Mouse (Mus musculus) frontal cortex, postnatal 25 days (tissue): ENCODE measurements around the gene Gcnt3.
"Not testable (repeated sequence)": the region's sequence is repeated elsewhere in the genome, so short reads cannot be mapped to it uniquely, and the experiment has no call there.

Experiments
- DNase-seq, 2 experiments: peaks; one replicate each; pipeline ENCODE4 v3.0.0; 2022; ENCODE audit warnings: low spot score in 2 of 2

Gene Gcnt3

DNA sequence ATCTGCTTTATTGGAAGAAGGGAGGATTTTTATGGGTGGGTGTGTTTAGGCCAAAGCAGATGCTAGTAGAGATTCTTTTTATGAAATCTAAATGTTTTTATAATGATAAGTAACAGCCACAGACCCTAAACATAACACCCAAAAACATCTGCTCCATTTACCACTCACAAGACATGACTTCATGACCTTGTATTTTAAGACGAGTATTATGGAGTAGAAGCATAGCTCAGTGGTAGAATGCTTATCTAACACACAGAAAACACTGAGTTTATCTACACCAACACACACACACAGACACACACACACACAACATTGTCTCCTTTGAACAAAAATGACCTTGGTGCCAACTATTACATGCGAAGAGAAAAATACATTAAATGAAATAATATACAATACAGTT lies 7.0 kb upstream of the Gcnt3 start:
- no peak for DNase-seq

DNA sequence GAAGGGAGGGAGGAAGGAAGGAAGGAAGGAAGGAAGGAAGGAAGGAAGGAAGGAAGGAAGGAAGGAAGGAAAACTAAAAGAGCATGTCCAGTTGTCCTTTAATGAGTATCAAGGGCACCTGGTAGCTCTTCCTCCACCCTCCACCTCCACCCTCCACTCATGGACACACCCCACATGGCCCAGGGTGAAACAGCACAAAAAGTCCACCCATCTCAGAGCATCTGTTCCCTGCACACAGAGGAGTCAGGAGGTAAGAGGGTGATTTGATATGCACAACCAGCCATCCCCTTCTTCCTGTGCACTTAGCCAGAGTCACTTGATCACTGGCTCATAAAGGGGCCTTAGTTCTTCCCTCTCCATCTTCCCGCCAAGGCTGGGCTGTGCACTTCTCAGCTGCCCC lies 5.0 kb upstream of the Gcnt3 start:
- no peak for DNase-seq

DNA sequence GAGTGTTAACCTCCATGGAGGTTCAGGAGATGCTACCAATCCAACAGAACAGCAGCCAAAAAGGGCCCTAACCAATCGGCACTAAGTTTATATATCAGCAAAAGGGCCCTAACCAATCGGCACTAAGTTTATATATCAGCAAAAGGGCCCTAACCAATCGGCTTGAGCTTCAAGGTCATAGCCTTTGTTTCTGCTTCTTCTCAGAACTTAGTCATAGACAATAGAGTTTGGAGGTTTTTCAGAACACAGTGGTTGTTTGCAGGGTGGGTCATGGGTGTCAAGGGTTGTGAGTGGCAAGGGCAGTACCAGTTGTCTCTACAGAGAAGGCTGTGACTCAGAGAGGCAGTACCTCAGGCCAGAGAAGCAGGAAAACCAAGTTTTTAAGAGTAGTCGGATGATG lies 4.2 kb upstream of the Gcnt3 start:
- no peak for DNase-seq

DNA sequence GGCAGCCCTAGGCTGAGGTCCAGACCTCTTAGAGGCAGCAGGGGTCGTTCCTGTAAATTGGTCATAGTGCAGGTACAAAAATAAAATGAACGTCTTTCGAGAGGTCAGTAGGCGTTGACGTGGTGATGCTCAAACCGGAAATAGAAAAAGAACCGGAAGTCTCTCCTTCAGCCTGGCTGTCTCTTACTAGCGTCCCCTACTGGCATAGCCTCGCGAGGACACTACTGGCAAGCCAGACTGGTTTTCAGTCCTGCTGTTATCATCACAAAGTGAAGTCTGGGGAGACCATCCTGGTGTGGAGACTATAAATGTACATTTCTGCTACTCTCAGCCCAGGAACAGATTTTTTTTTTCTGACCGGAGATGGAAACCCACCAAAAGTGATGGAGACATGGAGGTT lies 2.7 kb upstream of the Gcnt3 start:
- no peak for DNase-seq

DNA sequence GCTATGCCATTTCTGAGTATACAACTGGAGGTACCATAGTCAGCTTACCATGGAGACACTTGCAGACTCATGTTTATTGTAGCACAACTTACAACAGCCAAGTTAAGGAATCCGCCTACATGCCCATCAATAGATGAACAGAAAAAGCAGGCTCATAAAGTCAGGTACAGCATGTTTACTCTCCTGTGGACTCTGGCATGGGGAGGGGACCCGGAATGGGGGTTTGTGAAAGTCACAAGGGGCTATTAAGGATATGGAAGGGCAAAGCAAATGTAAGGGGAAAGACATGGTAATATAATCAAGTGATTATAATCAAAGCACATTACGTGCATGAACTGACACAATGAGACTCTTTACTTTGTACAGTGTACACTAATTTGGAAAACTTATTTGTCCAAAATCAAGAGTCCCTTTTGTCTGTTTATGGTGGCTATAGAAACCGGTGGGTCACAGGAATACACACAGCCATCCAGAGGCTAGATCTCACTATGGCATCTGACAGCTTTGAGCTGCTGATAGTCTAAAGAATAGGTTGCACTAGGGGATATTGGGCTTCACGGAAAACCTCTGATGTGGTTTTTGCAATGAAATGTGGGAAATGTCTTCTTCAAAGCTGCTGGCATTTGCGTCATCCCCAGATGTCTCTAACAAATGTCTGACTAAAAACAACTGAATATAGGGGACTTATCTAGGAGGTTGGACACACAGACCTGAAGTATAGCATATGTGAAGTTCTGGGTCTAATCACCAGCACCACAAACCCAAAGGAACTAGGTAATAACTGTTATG lies 1.9 kb upstream of the Gcnt3 start:
- no peak for DNase-seq

DNA sequence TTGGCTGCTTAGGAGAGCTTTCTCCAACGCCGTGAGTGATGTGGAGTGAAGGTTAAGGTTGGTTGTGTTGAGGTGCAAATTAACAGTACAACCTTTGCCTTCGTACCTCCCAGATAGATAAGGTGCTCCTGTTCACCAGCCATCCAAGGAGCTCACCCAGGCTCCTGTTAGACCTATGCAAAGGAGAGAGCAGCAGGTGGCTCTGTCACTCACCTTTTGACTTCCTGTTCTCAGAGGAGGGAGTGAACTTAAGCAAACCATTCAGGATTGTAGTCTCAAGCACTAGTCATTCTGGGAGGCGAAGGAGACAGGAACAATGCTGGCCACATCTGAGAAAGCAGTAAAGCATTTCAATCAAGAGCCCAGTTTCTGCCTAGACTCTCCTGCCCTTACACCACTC lies 1.2 kb downstream of the Gcnt3 start:
- no peak for DNase-seq

DNA sequence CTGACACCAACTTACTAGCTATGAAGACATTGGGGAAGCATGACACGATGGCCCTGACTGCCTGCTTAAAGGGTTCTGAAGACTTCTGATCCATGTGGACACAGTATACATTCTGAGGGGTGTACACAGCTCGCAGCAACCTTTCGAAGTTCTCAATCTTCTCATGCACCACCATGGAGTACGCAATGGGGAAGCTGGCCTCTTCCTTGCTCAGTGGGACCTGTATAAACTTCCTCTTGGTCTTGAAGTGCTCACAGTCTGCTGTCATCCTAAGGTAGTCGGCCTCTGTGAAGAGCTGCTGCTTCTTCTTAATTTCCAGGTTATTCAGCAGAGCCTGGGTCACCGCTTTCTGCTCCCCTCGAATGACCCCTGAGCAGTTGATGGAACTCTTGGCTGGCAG lies 3.2 kb downstream of the Gcnt3 start:
- DNase-seq: no peak

DNA sequence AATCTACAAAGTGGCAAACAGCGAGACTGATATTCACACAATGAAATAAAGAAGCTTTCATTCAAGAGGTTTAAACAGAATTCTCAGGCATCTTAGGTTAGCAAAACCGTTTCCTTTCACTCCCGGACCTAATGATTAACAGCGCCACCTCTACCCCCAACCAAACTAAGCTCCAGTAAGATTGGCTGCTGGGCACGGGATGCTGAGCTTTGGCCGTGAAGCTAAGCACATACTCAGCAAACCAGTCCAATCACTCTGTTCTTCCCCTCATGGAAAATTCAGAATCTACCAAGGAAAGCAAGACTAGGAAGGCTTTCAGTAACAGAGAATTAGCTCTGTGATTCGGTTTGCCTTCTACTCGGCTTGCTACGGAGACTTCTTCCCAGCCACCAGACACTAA lies 4.8 kb downstream of the Gcnt3 start:
- no peak for DNase-seq

DNA sequence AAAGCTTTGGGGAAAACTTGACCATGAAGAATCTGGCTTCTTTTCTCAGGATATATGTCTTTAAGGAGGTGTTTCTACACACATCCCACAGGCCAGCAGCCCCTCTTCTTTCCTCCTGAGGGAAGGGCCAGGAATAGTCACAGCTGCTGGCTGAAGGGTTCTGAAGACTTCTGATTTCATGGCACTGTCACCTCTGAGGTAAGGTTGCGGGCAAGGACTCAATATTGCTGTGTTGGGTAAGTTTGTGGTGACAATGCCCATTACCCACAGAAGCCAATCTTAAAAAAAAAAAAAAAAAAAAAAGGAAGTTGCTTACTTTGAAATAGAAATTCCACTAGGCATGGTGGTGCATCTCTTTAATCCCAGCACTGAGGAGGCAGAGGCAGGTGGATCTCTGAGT lies 5.7 kb downstream of the Gcnt3 start:
- DNase-seq: no peak

DNA sequence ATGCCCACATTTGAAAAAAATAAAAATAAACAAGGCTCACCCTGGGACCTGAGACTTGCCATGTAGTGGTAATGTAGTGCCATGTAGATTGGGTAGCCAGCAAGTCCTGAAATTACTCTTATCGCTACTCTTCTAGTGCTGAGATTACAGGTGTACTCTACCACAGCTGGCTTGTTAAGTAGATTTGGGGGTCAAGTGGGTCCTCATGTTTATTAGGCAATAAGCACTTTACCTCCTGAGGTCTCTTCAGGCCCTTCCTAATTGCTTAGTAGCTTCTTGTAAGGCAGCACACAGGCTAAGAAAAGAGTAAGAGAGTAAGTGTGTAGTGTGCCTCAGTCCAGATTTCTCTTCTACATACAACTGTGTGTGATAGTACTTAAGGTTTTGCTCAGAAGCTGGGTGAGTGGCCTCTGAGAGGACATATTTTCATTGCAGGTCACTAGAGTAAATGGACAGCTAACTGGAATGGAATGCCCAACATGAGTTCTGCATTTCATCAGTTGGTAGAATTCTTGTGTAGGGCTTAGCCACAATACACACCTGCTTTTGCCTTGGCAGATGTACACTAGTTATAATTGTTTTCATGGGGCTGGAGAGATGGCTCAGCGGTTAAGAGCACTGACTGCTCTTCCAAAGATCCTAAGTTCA lies 12.4 kb downstream of the Gcnt3 start:
- DNase-seq: no peak

DNA sequence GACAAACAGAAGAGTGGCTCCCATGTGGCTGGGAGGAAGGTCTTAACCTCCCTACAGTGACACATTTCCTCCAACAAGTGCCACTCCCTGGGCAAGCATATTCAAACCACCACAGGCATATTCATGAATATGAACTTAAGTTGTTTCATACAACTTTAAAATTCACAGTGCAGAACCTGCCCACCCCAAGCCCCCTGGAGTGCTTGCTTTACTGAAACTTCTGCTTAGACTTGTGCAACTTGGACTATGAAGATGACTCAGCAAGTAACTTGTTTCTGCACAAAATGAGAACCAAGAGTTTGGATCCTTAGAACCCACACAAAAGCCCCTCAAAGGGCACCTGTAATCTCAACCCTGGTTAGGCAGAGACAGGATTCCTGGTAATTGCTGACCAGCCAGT lies 13.2 kb downstream of the Gcnt3 start:
- DNase-seq: no peak

DNA sequence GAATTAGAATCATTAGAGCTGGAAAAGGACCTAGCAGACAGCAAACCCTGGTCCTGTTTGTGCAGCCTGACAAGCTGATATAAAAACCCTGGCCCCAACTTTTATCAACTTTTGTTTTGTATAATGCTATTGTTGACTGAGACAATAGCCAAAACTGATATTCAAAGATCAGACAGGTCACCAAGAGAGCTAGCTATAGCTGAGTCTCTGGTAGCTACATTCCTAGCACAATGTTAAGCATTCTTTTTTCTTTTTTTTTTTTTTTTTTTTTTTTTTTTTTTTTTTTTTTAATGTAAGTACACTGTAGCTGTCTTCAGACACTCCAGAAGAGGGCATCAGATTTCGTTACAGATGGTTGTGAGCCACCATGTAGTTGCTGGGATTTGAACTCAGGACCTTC lies 14.3 kb downstream of the Gcnt3 start:
- DNase-seq: not testable (repeated sequence)

DNA sequence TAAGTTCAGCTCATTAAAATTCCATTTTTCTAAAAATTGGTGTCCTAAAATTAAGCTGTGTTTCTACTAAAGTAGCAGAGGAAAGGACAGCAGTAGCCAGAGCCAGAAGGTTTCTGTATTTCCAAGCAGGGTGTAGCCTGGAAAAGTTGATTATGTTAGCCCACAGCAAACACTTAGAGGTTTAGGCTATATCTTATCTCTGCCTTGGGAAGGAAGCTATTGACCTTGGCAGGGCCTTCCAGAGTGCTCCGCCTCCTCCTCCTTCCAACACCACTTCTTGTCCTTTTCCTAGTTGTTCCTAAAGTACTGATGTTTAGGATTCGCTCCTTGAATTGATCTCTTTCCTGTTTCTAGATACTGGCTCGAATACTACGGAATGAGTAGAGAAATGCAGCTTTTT lies 15.8 kb downstream of the Gcnt3 start:
- no peak for DNase-seq

DNA sequence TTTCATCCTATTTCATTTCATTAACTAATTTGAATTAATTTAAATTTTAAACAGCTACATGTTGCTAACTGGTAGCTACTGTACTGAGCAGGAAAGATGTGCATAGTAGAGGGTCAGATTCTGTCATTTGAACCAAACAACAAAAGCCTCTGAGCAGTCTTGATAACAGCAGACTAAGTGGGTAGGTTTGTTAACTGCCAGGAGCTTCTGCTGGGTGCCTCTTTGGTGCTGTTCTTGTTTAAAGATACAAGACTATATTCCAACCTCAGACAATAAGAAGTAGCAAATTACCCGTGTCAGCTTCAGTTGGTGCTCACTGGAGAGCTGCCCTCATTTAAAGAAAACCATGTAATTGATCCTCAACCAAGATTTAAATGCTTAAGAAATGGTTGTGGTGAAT lies 16.3 kb downstream of the Gcnt3 start:
- DNase-seq: no peak

DNA sequence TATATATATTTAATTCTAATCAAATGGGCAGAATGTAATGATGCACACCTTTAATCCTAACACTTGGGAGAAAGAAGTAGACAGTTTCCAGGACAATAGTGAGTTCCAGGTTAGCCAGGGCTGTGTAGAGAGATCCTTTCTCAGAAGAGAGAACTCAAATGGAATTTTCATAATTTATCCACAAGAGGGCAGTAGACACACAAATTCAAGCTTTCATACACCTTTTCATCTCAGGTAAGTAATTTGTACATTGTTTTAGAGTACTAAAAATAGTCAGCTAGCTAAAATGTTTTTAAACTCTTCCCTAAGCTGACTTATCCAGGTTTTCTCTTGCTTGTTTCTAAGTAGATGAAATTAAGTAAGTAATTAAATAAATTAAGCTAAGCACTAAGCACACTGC lies 19.0 kb downstream of the Gcnt3 start:
- DNase-seq: no peak

DNA sequence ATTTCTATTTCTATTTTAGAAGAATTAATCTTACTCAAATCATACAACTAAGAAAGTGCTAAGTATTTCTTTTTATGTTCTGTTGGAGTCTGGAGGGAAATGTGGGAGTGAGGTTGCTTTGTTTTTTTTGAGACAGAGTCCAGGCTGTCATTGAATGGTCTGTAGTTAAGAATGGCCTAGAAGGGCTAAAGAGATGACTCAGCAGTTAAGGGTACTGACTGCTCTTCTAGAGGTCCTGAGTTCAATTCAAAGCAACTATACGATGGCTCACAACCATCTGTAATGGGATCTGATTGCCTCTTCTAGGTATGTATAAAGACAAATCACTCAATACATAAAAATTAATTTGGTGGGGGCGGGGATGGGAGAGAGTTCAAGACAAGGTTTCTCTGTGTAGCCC lies 22.3 kb downstream of the Gcnt3 start:
- DNase-seq: no peak

DNA sequence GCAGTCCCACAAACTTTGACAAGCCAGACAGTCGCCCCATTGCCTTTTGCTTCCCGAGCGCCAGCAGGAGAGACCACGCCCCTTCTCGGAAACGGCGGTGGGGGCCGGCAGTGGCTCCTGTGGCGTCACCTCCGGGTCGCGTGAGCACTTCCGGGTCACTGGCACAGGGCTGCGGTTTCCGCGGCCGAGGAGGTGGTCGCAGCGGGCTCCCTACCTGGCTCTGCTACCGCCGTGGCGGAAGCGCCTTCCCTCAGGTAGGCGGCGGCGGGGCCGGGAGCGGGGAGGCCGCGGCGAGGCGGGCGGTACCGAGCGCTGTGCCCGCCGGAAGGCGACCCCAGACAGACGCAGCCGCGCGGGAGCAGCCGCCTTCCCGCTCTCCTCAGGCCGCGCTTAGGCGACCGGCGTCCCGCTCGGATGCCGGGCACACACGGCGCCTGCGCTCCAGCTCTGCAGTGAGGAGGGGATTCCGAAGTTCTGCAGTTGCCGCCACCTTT lies 25.4 kb downstream of the Gcnt3 start, which contains the start of gene Gtf2a2:
Gtf2a2 (plus strand) TSS at position 143 of the 494 bp plus-strand sequence.
- DNase-seq: peak; percentile 86 to 87

DNA sequence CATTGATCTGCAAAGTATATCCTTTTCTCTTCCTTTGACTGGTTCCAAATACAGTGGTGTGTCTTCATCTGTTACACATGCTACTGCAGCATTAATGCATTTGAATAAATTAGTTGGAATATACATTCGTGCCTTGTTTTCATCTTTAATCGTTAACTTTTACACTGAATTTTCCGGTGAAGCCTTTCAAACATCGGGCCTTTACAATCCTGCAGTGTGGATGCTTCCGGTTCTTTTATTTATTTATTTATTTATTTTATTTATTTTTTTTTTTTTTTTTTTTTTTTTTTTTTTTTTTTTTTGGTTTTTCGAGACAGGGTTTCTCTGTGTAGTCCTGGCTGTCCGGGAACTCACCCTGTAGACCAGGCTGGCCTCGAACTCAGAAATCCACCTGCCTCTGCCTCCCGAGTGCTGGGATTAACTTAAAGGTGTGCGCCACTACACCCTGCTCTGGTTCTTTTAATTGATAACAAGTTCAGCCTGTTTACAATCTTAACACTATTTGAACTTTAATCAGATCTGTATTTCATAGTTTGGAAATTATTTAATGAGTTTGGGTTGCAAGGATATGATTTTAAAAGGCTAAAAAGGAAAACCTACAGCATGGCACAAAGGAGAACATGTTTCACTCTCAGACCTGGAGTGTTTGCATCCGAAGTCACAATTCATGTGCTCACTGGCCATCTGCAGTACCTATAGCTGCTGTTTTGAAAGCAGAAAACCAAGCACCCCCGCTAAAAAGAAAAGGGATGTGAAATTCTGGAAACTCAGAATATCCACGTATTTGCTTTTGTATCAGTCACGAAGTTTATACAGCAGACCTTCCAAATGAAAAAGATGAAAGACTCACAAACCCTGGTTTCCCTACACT lies 26.1 kb downstream of the Gcnt3 start:
- DNase-seq: no peak

DNA sequence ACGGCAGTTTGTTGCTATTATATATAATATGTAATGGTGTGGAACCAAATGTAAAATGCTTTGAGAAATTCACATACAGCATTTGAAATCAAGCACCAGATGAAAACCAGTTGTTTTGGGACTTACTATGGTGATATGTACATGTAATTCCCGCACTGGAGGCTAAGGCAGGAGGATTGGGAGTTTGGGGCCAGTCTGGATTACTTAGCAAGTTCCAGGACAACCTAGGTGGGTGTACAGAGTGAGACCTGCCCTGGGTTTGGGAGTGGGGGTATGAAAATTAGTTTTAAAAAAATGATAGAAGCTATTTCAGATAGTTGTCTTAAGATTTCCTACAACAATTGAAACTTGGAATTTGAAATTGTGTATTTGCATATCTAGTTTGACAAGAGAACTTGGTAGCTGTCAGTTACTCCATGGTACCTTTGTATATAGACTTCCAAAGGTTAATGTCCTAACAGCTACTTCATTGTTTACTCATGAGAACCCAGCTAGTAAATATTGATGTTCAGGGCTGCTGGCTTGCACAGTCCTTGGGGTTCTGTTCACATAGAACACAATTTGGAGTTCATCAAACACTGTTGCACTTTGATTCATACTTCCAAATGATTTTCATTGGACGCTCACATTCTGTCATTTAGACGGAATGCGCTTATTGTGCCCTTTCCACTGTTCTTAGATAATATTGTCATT lies 27.0 kb downstream of the Gcnt3 start:
- no peak for DNase-seq

DNA sequence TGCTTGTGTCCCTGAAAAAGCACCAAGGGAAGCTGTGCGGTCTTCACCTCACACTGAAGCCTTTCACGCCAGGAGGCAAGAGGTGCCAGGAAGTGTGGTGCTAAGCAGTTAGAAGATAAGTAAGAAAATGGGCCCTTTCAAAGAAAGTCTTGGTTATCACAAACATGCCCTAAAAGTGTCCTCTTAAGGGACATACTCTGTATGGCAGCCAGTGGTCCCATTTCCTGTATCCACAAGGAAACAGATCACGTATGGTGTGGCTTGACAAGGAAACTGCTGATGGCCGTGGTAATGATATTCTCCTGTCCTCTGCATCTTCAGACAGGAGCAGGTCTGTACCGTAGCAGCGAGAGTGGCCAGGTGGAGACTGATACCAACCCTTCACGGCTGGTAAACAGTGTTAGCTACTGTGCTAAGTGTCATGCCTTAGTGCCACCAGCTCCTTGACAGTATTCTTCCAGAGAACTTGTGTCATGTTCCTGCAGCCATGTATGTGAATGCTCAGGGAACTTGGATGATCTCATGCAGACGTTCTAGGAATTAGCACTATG lies 28.1 kb downstream of the Gcnt3 start:
- DNase-seq: no peak

DNA sequence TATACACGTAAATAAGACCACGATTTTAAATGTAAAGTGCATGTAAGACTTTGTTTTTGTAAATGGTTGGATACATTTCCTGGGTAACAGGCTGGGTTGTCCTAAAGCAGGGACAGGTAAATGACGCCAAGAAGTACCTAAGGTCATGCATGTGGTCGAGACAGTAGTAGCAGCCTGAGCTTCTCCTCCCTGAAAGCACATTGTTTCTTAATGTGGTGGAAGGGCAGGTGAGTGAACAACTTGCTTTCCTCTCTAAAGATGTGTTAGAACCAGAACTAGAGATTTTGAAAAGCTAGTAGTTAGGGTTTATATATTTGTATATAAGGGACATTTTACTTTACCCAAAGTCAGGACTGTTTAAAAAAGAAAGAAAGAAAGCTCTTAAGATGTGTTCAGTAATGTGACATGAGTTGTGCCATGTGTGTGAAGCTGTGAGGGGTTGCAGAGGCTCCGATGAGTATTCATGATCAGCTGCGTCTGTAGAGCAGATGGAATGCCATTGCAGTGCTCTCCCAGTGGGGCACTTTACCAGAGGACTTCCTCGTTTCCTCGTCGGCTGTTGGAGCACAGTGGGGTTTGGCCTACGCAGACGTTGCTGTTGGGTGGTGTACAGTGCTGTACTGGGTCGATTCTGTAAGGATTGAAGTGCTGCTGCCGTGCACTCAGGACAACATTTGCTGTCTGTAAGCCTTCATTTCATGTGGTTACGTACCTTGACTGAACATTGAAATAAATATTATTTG lies 30.2 kb downstream of the Gcnt3 start:
- no peak for DNase-seq
